Mouse (Mus musculus) testis, postnatal 10 days (tissue): ENCODE measurements around the gene Apbb2.

Experiments
- DNase-seq: peaks from one replicate; pipeline ENCODE4 v3.0.0; 2021; ENCODE audit warnings: low spot score

Apbb2 gene

DNA sequence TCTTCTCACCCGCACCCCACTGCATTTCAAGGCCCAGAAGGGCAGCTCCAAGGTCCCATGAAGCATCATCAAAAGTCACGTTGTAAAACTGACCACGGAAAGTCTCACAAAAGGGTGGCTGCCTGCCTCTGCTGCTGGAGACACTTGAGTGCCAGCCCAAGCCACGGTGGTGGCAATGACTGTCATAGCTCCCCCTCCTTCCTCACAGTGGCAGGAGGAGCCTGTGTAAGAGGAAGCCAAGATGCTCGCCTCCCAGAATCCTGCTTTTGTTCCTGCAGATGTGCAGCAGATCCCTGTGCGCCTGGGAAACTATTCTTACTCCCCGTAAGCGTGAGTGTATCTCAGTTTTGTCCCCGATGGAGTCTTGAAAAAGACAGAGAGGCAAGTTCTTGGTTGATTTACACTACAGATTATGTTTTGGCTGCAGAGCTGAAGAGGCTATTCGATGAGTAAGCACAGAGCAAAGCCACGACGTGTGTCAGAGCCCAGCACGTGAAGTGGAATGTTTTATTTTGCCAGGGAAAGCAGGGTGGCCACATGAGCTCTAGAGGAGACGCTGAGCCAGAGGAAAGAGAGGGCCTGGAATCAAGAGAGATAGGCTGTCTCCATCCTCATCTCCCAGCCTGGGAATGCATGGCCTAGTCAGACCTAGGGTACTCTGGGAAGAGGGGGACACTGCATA, 241.9 kb downstream of the Apbb2 start:
- DNase-seq = no peak

DNA sequence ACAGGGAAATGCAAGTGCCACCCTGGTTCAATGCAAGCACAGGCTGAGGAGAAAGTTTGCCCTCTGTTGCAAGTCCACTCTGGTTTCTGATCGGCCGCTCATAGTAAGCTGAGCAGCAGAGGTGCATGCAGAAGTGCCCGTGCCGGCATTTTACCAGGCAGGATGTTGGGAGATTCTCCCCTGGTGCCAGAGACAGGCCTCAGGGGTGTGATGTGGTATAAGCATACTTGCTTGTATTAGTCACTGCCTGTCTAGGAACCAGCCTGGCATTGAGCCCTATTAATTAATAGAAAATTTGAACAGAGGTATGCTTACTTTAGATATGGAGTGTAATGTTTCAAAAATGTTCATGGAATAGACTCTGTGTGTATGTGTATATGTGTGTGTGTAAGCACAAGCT, 244.2 kb downstream of the Apbb2 start:
- no peak for DNase-seq

DNA sequence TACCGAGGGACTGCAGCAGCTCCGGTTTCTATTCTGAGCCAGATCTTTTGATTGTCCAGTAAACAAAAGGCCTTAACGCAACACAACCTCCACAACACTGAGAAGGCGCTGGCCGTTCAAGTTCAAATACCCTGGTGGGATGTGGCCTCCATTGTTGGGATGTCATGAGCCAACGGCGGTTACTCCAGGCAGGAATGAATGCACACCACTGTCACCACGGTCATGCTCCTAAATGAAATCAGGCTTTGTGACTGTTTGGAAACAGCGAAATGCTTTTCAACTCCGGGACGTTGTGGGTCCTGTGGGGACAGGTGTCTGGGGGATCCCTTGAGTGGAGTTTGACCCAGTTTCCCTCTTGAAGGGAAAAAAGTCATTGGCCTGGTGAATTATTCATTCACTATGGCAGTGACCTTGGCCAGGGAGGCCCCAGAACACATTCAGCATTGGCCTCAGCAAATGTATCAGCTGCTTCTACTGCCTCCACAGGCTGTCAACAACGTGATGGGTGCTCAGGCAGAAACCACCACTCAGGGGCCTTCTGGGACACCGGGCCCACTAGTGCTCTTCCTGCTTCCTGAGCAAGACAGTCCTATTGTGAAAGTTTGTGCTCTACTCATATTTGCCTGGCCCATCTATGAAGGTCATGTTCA, 244.9 kb downstream of the Apbb2 start:
- DNase-seq = no peak

DNA sequence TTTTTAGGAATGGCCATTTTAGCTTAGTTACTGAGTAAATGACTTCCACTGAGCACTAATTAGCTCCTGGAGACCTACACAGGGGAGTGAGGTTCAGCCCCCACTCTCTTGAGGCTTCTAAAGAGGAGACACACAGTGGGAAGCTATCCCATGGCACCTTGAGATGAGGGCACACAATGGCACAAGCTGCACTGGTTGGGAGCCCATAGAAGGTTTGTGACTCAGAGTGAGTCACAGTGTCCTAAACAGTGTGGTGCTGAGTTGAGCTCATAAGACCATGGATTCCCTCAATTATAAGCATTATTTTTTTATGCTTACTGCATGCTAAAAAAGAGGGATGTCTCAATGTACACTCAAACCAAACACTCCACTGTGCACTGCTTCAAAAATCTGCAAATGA, 247.5 kb downstream of the Apbb2 start:
- no peak for DNase-seq

DNA sequence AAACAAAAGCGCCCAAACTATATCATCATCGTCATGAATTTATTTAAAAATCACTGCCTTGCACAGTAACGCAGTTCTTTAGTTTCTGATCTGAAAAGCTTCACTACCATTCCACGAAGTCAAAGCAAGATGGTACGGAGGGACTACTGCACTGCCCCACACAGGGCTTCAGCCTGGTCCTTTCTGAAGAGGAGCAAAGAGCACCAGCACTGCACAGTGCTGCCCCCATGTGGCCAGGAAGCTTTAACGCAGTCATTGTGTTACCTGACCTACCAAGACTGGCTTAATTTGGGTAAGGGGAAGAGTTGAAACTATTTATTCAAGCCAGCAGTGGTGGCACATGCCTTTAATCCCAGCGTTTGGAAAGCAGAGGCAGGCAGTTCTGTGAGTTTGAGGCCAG, 249.6 kb downstream of the Apbb2 start:
- DNase-seq = peak; percentile 76

DNA sequence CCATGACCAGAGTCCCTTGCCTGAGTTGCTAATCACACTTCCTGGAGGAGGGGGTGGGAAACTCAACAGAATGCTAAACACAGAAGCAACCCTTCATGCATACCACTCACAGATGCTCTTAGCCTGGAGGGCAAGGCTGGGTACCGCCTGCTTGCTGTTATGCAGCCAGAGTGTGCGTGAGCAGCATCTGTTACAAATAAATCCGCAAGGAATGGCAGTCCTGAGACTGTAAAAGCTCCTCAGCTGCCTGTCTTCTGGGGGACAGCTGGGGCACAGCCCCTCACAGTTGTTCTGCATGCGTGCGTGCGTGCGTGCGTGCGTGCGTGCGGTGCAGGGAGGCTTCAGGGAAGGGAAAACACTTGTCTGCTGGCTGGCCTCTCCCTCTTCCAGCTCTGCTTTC, 250.9 kb downstream of the Apbb2 start:
- DNase-seq = no peak

DNA sequence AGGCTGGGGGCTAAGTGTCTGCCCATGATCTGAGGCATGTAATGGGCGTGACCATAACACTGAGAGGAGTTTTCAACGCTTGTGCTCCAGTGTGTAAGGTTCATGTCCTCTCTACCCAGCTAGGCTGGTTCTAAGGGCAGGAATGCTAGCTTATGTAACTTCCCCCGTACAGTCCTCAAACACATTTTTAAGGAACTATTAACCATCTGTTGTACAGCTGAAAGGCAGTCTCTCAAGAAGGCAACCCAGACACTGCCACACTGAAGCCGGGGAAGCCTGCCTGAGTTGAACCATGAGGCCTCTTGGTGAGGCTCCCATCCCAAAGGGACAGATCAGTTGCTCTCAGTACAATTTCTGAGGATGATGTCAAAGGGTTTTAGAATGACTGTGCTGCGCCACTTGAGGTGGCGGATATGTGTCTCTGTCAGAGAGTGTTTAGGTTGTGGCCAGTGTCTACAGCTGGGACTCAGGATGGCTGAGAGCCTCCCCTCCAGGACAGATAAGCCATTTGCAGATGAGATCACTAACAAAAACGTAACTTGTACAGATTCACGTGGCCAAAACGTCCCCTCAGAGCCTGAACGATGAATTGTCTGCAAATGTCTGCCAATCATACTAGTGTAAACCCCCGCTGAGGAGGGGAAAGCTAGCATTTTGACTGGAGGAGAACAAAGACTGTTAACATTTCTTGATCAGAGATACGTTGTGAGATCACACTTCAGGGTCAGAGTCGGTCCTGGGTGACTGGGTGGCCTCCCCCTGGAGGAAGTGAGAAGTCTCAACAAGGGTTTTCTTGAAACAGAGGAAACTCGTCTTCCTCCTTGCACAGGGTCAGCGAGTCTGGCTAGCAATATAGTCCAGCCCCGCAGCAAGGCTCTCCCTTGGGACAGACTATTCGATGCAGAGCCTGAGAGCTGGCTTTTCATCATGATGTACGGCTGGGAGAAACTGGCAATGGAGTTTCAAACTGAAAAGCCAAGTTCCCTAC, 255.0 kb downstream of the Apbb2 start:
- DNase-seq = no peak

DNA sequence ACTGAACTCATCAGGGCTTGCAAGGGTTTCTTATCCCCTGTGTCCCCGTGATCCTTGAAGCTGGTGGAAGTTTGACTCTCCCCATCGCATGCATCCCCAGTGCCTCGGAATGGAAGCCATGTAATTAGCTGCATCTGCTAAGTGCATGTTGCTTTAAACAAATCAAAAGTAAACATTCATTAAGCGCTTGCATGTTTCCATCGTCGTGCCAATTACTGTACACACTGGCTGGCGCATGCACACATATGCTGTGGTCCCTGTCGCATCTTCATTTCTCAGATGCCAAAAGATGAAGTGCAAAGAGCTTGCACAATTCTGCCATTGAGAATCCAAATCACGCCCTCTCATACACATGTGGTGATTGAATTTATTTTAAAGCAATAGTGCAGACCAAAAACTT, 257.8 kb downstream of the Apbb2 start:
- DNase-seq = no peak

DNA sequence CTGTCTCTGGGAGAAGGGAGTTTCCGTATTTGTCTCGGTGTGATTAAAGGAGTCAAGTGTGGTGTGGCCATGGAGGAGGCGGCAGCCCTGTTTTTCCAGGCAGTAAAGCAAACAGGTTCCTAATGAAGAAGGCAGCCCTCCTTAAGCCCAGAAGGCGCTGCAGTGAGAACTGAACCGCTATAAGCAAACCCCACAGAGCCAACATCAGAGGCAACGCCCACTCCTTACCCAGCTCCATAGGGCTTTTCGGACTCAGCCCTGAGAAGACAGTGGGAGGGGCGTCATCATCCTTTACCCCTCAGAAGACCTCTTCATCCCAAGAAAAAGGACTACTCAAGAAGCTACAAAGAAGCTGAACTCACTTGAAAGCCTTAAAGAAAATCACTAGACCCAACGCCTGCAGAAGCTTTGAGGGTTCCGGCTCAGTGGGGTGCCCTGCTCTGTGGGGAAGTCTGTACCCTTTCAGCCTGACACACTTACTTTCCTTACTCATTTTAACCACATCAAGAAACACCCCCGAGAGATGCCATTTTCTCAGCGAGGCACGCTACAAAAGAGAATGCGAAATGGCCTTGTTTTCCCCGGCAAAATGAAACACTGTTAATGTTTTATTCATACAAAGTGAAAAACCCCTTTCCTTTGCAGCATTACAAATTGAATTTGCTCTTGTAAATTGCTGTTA, 258.7 kb downstream of the Apbb2 start:
- no peak for DNase-seq

DNA sequence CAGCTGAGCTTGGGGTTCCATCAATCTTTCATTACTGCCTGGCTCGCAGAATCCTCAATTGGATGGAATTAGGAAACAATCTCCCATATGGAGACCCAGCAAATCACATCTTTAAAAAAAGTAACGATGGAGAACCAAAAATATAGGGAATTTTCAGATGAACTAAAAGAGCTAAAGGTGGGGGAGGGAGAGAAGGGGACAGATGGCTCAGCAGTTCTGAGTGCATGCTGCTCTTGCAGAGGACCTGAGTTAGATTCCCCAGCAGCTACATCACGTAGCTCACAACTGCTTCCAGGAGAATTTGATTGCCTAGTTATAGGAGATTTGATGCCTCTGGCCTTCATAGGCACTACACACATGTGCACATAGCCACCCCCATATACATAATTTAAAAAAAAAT, 263.4 kb downstream of the Apbb2 start:
- no peak for DNase-seq

DNA sequence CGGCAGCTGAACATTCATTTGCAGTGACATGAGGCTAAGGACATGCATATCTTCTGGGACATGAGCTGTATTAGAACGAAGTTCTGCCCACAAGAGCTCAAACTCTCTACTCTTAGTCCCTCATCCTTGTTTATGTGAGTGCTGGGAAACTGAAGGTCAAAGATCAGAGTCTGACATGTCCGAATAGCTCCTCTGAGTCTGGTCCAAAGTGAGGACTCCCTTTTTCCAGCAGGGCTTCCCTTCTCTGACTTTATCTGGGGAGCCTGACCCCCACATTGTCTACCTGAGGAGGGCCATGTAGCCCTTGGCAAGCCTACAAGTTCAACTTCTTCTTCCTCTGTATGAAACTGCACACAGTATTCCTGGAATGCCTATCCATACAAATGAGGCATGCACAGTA, 264.7 kb downstream of the Apbb2 start:
- no peak for DNase-seq

DNA sequence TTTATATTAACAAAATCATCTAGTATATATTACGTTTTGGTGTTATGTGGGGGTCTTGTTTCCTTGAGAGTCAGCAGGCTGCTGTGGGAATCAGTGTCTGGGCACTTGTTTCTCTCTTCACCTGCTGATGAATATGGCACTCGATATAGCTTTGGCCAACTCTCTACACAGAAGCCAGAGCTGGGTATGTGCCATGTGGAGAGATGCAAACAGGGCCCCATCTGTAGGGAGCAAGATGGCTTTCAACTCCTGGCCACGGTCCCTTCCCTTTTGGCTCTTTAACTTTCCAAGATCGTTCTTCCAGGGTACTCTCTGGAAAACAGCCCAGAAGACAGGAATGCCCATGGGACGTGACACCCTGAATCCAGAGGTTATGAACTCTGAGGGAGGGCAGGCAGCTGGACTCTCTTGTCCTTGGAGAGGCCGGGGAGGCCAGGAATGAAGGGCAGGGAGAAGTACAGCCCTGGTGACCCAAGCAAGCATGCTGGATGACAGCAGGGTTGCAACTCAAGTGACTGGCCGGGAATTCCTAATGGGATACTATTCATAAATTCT, 266.7 kb downstream of the Apbb2 start:
- no peak for DNase-seq

DNA sequence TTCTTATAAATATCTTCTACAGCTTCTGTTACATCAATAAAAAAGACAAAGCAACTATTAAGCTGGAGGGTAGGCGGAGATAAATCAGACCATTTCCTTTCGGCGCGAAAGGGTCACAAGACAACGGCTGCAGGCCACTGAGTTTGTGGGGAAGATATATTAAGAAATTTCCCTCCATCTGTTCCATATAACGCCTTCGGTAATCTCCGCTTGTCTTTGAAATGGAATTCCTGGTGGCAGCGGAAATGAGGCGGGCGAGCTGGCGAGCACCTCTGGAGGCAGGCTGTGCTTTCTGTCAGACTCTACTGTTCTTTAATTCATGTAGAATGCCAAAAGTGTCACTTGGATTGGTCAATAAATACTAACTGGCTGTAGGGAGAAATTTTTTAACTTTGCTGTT, 267.5 kb downstream of the Apbb2 start:
- no peak for DNase-seq

DNA sequence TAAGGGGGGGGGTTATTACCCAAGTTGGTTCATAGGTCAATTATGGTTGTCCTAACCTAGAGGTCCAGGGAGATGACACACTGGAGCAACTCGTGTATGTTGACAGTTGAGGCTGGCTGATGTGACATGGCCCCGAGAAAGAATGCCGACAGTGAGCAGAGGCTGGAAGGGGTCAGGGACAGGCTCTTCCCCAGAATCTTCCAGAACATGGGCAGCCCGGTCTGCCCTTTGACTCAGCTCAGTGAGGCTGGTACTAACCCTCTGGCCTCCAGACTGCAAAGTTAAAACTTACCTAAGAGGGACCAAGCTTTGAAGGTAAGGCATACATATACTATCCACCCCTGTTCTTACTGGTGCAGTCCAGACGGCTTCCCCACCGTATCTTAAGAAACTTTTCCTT, 268.0 kb downstream of the Apbb2 start:
- DNase-seq = no peak

DNA sequence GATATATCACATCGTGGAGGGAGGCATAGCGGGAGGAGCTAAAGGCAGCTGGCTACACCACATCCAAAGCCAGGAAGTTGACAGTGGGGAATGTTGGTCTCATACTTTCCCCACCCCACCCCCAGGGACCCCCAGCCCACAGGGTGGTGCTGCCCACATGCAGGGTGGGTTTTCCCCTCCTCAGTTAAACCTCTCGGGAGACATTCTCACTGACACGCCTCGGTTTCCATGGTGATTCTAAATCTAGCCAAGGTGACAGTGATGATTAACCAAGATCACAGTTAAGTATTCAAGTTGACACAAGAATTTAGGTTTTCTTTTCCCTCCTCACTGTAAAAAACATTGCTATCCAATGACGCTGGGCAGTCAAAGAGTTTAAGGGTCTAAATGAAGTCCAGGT, 270.2 kb downstream of the Apbb2 start:
- DNase-seq = no peak

DNA sequence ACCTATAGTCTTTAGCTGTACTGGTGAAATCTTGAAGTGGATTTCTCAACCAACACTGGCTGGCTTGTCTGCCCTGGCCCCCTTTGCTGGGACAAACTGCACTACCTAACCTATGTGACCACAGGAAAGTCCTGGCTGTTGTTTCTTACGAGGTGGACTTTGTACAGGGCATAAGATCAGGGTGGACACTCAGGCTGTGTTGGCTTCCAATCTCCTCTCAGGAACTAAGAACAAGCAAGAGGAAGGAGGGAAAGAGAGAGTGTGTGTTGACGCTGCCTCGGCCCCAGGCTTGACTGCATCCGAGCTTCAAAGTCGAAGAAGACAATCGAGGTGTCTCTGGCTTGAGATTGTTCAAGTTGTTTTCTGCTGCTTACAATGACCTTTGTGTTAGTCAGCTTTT, 271.8 kb downstream of the Apbb2 start:
- DNase-seq = no peak

DNA sequence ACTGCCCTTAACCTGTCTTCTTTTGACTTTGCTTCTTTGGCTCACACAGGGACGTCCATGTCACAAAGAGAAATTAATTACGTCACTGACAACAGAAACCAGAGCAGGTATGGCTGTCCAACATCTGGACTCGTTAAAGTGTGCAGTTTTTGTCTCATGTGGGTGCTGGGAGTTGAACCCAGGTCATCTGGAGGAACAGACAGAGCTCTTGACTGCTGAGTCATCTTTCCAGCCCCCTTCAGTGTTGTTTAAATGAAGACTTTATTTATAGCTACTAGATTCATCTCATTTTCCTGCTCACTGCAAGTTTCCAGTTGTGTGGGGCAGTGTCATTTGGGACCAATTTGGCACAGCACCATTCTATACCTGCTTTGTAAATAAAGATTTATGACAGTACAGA, 273.4 kb downstream of the Apbb2 start:
- no peak for DNase-seq

DNA sequence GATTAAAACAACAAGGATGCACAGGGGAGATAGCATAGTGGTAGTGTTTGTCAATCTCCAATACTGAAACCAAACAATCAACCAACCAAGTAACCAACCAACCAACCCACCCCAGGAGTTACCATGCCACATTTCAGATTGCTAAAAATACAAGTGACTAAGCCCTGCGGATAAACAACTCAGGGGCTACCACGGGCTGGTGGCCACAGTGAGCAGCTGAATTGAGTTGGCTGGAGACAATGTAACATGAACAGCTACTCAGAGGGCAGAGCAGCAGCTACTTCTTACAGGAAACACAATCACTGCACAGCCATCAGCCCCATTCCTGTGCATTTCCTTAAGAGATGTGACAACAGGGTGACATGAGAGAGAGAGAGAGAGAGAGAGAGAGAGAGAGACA, 274.4 kb downstream of the Apbb2 start:
- DNase-seq = no peak

DNA sequence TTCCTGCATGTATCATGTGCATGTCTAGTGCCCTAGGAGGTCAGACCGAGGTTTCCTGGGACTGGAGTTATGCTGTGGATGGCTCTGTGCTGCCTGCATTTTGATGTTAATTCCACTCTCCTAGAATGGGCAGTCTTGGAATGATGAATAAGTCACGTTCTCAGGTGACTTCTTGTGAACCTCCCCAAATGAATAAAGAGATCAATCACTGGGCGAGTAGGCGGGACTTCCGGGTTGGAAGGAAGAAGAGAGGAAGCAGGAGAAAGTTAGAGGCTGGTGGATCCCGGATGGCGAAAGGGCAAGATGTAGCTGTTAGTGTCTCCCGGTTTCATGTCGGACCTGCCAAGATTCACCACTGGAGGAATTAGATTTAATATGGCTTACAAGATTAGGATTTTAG, 276.3 kb downstream of the Apbb2 start:
- no peak for DNase-seq

DNA sequence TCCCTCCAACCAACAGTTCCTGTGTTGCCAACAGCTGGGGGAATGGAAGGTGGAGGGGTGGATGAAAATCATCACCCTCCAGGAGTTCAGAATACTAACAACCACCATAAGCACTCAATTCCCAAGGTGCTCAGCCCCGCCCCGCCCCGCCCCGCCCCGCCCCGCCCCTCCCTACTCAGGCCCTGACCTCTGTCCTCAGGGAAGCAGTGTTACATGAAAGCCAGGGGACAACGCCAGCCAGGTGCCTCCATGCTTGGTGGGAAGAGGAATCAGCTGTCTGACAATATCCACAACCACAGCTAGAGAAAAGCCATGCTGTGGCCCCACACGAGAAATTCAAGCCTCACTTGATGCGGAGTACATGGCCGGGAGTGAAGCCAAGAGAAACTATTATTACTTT, 276.7 kb downstream of the Apbb2 start:
- no peak for DNase-seq

DNA sequence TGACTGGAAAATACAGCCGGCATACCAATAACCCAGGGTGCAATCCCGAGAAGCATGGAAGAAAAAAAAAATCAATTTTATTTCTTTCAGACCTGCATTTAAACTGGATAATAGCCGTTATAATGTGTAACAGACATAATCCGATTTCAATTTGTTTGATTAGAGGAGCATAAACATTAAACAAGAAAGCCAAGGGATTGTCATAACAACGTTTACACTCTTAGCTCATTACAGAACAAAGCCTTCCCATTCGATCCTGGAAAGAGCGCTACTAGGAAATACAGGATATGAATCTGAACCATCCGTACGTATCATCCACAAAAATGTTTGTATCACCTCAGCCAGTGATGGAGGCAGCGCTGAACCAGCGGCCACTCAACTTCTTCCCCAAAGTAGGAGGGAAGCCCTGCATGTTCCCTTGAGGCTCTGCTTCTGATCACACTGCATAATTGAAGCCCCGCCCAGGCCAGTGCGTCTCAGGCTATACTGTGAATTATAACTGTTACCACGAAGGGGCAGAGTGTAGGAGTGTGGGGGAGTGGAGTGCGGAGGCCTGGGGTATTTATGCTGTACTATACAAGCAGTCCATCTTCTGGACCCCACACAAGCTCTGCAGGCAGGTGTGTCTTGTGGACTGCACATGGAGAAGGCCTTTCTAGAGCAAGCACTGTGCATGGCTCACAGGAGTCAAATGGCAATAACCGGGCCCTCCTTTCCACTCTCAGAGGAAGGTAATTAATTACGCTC, 278.1 kb downstream of the Apbb2 start:
- no peak for DNase-seq
